Mouse (Mus musculus): ENCODE data around the gene Gm20741. TPM values are rescaled to one million over a fixed set of nuclear protein-coding genes. Genes with fewer than 3 reads are reported as not detected.

Gene Gm20741
- polyA plus RNA-seq (2012; rRNA removed): not detected in 2 replicates
- polyA plus RNA-seq (2014; fragmentation: Nextera tagmentation; extraction: Ambion mirVana): not detected in 2 replicates

DNA sequence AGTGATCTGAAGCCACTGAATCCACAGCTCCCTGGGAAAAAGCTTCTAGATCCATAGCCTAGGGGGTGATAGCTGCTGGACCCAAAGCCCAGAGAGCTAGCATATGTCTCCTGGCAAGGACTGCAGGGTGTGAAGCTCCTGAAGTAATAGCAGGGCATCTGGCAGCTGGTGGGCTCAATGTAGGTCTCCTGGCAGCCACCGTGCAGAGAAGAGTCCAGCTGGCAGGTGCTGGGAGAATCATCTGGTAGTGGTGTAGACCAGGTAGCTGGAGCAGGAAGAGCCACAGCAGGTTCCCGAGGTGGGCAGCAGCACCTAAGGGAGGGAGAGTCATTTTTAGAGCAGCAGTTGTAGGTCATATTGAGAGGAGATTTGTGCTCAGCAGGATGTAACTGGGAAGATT, at the start of gene Gm20741:
TSS of gene Gm20741 (minus strand) at position 394 of the 400 bp plus-strand sequence.
- H3K27ac ChIP-seq (replicated peaks; ENCODE audit: low read depth, low read length): no peak within 1 kb of the TSS
- no peaks in the 10 kb centered on the region for H3K9me3 ChIP-seq (ENCODE audit: control insufficient read depth, low read length)
- WGBS: 80% methylated on average over 2 of the region's 2 CpGs
- H3K4me3 ChIP-seq (replicated peaks; ENCODE audit: low read length): no peak within 1 kb of the TSS
- TF ChIP-seq POLR2A (IDR thresholded peaks at IDR 0.05; ENCODE audit: borderline replicate concordance, extremely low read depth, insufficient read depth, insufficient read length): no peak
- no peaks in the 10 kb centered on the region for H3K27me3 ChIP-seq (ENCODE audit: control insufficient read depth, insufficient read depth, low read length)
- H3K4me1 ChIP-seq (ENCODE audit: control insufficient read depth, insufficient read depth, low read length): no peaks in the 10 kb centered on the region
- no peak within 1 kb of the TSS for H3K4me2 ChIP-seq (replicated peaks; ENCODE audit: low read depth, low read length, severe bottlenecking)
- no peaks in the 10 kb centered on the region for H3K36me3 ChIP-seq (ENCODE audit: control insufficient read depth, insufficient read depth, low read length)
- ATAC-seq (ENCODE audit: low FRiP score, low read depth) (no peak), DNase-seq (ENCODE audit: low spot score) (no peak)
- no peak within 1 kb of the TSS for H3K9ac ChIP-seq (ENCODE audit: low read depth, low read length, severe bottlenecking)

GRCm38 (mm10) chr16:88851450-88851849, 39.4 kb upstream of the Gm20741 start:
- no peaks in the 10 kb centered on the region for H3K27me3 ChIP-seq (ENCODE audit: control insufficient read depth, insufficient read depth, low read length)
- 13% methylated on average over 5 of the region's 5 CpGs for WGBS
- H3K9me3 ChIP-seq (ENCODE audit: control insufficient read depth, low read length): no peaks in the 10 kb centered on the region
- H3K4me2 ChIP-seq (replicated peaks; ENCODE audit: low read depth, low read length, severe bottlenecking): no peak overlapping the region
- no peak overlapping the region for H3K27ac ChIP-seq (replicated peaks; ENCODE audit: low read depth, low read length)
- DNase-seq (ENCODE audit: low spot score): no peak
- H3K36me3 ChIP-seq (ENCODE audit: control insufficient read depth, insufficient read depth, low read length): no peaks in the 10 kb centered on the region
- no peaks in the 10 kb centered on the region for H3K4me1 ChIP-seq (ENCODE audit: control insufficient read depth, insufficient read depth, low read length)
- ATAC-seq (ENCODE audit: low FRiP score, low read depth): no peak
- no peak for TF ChIP-seq POLR2A (IDR thresholded peaks at IDR 0.05; ENCODE audit: borderline replicate concordance, extremely low read depth, insufficient read depth, insufficient read length)
- H3K4me3 ChIP-seq (replicated peaks; ENCODE audit: low read length): no peak overlapping the region
- H3K9ac ChIP-seq (ENCODE audit: low read depth, low read length, severe bottlenecking): no peak overlapping the region

DNA sequence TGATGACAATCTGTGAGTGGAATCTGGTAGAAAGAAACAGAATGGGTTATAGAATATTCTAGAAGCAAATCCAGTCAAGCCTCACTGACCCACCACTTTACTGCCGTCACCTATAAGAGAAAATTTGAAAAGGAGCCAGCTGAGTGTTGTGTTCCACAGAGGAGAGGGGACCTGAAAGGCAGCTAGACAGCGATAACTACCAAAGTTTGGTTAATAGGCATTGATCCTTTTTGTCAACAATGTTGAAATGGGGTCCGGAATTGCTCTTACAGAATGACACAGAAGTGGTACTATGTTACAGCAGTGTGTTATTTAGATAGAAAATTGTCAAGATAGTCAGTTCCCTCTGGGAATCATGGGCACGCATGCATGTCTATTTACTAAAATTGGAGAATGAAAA, 36.5 kb upstream of the Gm20741 start:
- 80% methylated on average over 4 of the region's 4 CpGs for WGBS
- DNase-seq (ENCODE audit: low spot score) (no peak), ATAC-seq (ENCODE audit: low FRiP score, low read depth) (no peak)
- no peak overlapping the region for H3K4me2 ChIP-seq (replicated peaks; ENCODE audit: low read depth, low read length, severe bottlenecking)
- no peak for TF ChIP-seq POLR2A (IDR thresholded peaks at IDR 0.05; ENCODE audit: borderline replicate concordance, extremely low read depth, insufficient read depth, insufficient read length)
- H3K27ac ChIP-seq (replicated peaks; ENCODE audit: low read depth, low read length): no peak overlapping the region
- no peaks in the 10 kb centered on the region for H3K36me3 ChIP-seq (ENCODE audit: control insufficient read depth, insufficient read depth, low read length)
- no peaks in the 10 kb centered on the region for H3K9me3 ChIP-seq (ENCODE audit: control insufficient read depth, low read length)
- no peak overlapping the region for H3K4me3 ChIP-seq (replicated peaks; ENCODE audit: low read length)
- no peaks in the 10 kb centered on the region for H3K27me3 ChIP-seq (ENCODE audit: control insufficient read depth, insufficient read depth, low read length)
- H3K9ac ChIP-seq (ENCODE audit: low read depth, low read length, severe bottlenecking): no peak overlapping the region
- H3K4me1 ChIP-seq (ENCODE audit: control insufficient read depth, insufficient read depth, low read length): no peaks in the 10 kb centered on the region

DNA sequence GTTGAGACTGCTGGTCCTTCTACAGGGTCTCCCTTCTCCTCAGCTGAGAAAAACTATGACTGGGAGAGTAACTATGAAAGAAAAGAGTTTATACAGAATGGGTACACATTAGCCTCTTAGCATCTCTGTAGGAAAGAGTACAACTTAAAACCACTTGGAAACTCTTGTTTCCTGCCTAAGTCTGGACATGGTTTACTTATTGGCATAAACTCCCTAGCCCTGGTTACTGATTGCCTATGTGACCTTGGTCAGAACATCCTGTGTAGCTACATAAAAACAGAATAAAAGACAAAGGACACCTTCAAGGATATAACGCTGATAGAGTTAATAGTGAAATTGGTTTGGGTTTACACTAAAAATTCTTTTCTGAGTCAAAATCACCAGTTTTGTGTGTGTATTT, 35.3 kb upstream of the Gm20741 start:
- no peaks in the 10 kb centered on the region for H3K27me3 ChIP-seq (ENCODE audit: control insufficient read depth, insufficient read depth, low read length)
- ATAC-seq (ENCODE audit: low FRiP score, low read depth) (no peak), DNase-seq (ENCODE audit: low spot score) (no peak)
- H3K27ac ChIP-seq (replicated peaks; ENCODE audit: low read depth, low read length): no peak overlapping the region
- H3K36me3 ChIP-seq (ENCODE audit: control insufficient read depth, insufficient read depth, low read length): no peaks in the 10 kb centered on the region
- no peak overlapping the region for H3K4me3 ChIP-seq (replicated peaks; ENCODE audit: low read length)
- no peaks in the 10 kb centered on the region for H3K4me1 ChIP-seq (ENCODE audit: control insufficient read depth, insufficient read depth, low read length)
- H3K9ac ChIP-seq (ENCODE audit: low read depth, low read length, severe bottlenecking): no peak overlapping the region
- WGBS: 92% methylated on average over 1 of the region's 1 CpGs
- H3K9me3 ChIP-seq (ENCODE audit: control insufficient read depth, low read length): no peaks in the 10 kb centered on the region
- TF ChIP-seq POLR2A (IDR thresholded peaks at IDR 0.05; ENCODE audit: borderline replicate concordance, extremely low read depth, insufficient read depth, insufficient read length): no peak
- H3K4me2 ChIP-seq (replicated peaks; ENCODE audit: low read depth, low read length, severe bottlenecking): no peak overlapping the region

GRCm38 (mm10) chr16:88826978-88827377, 15.0 kb upstream of the Gm20741 start:
- Histone ChIP-seq H3K27ac (replicated peaks; ENCODE audit: low read depth, low read length) (no peak overlapping the region), H3K36me3 (ENCODE audit: control insufficient read depth, insufficient read depth, low read length) (no peaks in the 10 kb centered on the region), H3K9me3 (ENCODE audit: control insufficient read depth, low read length) (no peaks in the 10 kb centered on the region), H3K9ac (ENCODE audit: low read depth, low read length, severe bottlenecking) (no peak overlapping the region), H3K4me2 (replicated peaks; ENCODE audit: low read depth, low read length, severe bottlenecking) (no peak overlapping the region), H3K4me1 (ENCODE audit: control insufficient read depth, insufficient read depth, low read length) (no peaks in the 10 kb centered on the region), H3K4me3 (replicated peaks; ENCODE audit: low read length) (no peak overlapping the region), H3K27me3 (ENCODE audit: control insufficient read depth, insufficient read depth, low read length) (no peaks in the 10 kb centered on the region)
- WGBS: 17% methylated on average over 3 of the region's 3 CpGs
- no peak for ATAC-seq (ENCODE audit: low FRiP score, low read depth)
- TF ChIP-seq POLR2A (IDR thresholded peaks at IDR 0.05; ENCODE audit: borderline replicate concordance, extremely low read depth, insufficient read depth, insufficient read length): no peak
- DNase-seq (ENCODE audit: low spot score): no peak

Measured in limb, embryonic 14.5 days (tissue).